Mouse (Mus musculus) lung, embryonic 14.5 days (tissue): ENCODE measurements around the gene Gm45337. TPM values are rescaled to one million over a fixed set of nuclear protein-coding genes. Genes with fewer than 3 reads are reported as not detected.
"Not testable (repeated sequence)": the region's sequence is repeated elsewhere in the genome, so short reads cannot be mapped to it uniquely, and the experiment has no call there.

Experiments used
- ATAC-seq: fragments of 200-750 bp; cut with Nextera tagmentation; 2 replicates; pipeline ENCODE4 v1.8.0; 2017; ENCODE audit warnings: mild to moderate bottlenecking, moderate TSS enrichment, moderate library complexity; ENCODE audit not compliant: insufficient read depth
- DNase-seq: peaks from one replicate; pipeline ENCODE4 v3.0.0-alpha.2; 2015
- H3K27ac ChIP-seq: fragments of 300-500 bp; sonication (generic); 2 replicates; pipeline ENCODE4 v1.5.1; 2014; ENCODE audit warnings: low read depth, mild to moderate bottlenecking, moderate library complexity
- H3K27me3 ChIP-seq: fragments of 300-500 bp; sonication (generic); 2 replicates; pipeline ENCODE4 v1.6.1; 2014; ENCODE audit warnings: low read length, control low read depth; ENCODE audit not compliant: insufficient read depth
- H3K36me3 ChIP-seq: fragments of 300-500 bp; sonication (generic); 2 replicates; pipeline ENCODE4 v1.6.1; 2014; ENCODE audit warnings: control low read depth; ENCODE audit not compliant: insufficient read depth
- H3K4me1 ChIP-seq: fragments of 300-500 bp; sonication (generic); 2 replicates; pipeline ENCODE4 v1.6.1; 2014; ENCODE audit warnings: antibody characterized with exemption, control low read depth; ENCODE audit not compliant: insufficient read depth
- H3K4me2 ChIP-seq: fragments of 300-500 bp; sonication (generic); 2 replicates; pipeline ENCODE4 v1.6.1; 2014; ENCODE audit warnings: mild to moderate bottlenecking
- H3K4me3 ChIP-seq: fragments of 300-500 bp; sonication (generic); 2 replicates; pipeline ENCODE4 v1.5.1; 2014; ENCODE audit warnings: low read depth, low read length
- H3K9ac ChIP-seq: fragments of 300-500 bp; sonication (generic); 2 replicates; pipeline ENCODE4 v1.6.1; 2014
- H3K9me3 ChIP-seq: fragments of 300-500 bp; sonication (generic); 2 replicates; pipeline ENCODE4 v1.6.1; 2016; ENCODE audit warnings: low read depth, low read length, control low read depth
- CTCF ChIP-seq: IDR thresholded peaks from 2 replicates; pipeline ENCODE4 v1.5.1; 2016; ENCODE audit warnings: antibody characterized with exemption, low read depth
- WGBS: fragments of 180-500 bp; shearing (Covaris S2); extraction: QIAGEN DNeasy Blood & Tissue Kit; methylation state at CpG from one replicate; pipeline ENCODE4 v1.1.7; 2014; 5-methylcytosine and 5-hydroxymethylcytosine counted together
- polyA plus RNA-seq: library from polyadenylated mRNA; unstranded; fragments of >200 nt; fragmentation: Nextera tagmentation; extraction: Ambion mirVana; gene quantifications from 2 replicates; pipeline ENCODE4 v1.2.1, GENCODE M21; 2014

Gene Gm45337
- polyA plus RNA-seq, 1 experiment from 2014 or later, result not detected

- Histone ChIP-seq H3K9me3 (no peaks in the 10 kb centered on the region), H3K27ac (no peak overlapping the region), H3K27me3 (no peaks in the 10 kb centered on the region), H3K9ac (no peak overlapping the region), H3K4me3 (no peak overlapping the region), H3K4me1 (no peaks in the 10 kb centered on the region), H3K4me2 (no peak overlapping the region), H3K36me3 (no peaks in the 10 kb centered on the region)
- DNase-seq (no peak), ATAC-seq (no peak)
- 35% methylated on average over 1 of the region's 1 CpGs for WGBS
- no peak for TF ChIP-seq CTCF
These were observed 3.7 kb downstream of the Gm45337 start for GRCm38 (mm10) chr7:142140696-142141095.

- not testable (repeated sequence) for ATAC-seq, H3K27ac ChIP-seq, H3K9ac ChIP-seq, H3K4me3 ChIP-seq, H3K4me2 ChIP-seq, H3K36me3 ChIP-seq, H3K27me3 ChIP-seq, DNase-seq, H3K4me1 ChIP-seq, H3K9me3 ChIP-seq
- 52% methylated on average over 2 of the region's 2 CpGs for WGBS
These were observed 8.5 kb downstream of the Gm45337 start, which contains the start of gene Gm39115 for GRCm38 (mm10) chr7:142135934-142136333. Gene Gm39115, minus strand, starts transcription at chr7:142136034.

- Histone ChIP-seq H3K36me3 (no peaks in the 10 kb centered on the region), H3K27ac (no peak overlapping the region), H3K4me3 (no peak overlapping the region), H3K9ac (no peak overlapping the region), H3K4me1 (no peaks in the 10 kb centered on the region), H3K9me3 (no peaks in the 10 kb centered on the region), H3K27me3 (no peaks in the 10 kb centered on the region), H3K4me2 (no peak overlapping the region)
- ATAC-seq (no peak), DNase-seq (peak; percentile 38)
- TF ChIP-seq CTCF, result peak; percentile 49
- 36% methylated on average over 4 of the region's 4 CpGs for WGBS
These were observed 10.0 kb downstream of the Gm45337 start for GRCm38 (mm10) chr7:142134206-142134995.

- Histone ChIP-seq H3K27me3 (no peaks in the 10 kb centered on the region), H3K9ac (no peak overlapping the region), H3K4me2 (no peak overlapping the region), H3K36me3 (no peaks in the 10 kb centered on the region), H3K4me1 (no peaks in the 10 kb centered on the region), H3K9me3 (no peaks in the 10 kb centered on the region), H3K27ac (no peak overlapping the region), H3K4me3 (no peak overlapping the region)
- no peak for ATAC-seq
- peak; percentile 4 for DNase-seq
- WGBS, result 56% methylated on average over 4 of the region's 4 CpGs
- TF ChIP-seq CTCF, result peak; percentile 44
These were observed 15.6 kb downstream of the Gm45337 start for GRCm38 (mm10) chr7:142128843-142129242.

GRCm38 (mm10) chr7:142120629-142121028 is 23.8 kb downstream of the Gm45337 start, which contains the start of gene Gm45618:
Gene Gm45618, minus strand, starts transcription at chr7:142120729.
- 75% methylated on average over 1 of the region's 1 CpGs for WGBS
- not testable (repeated sequence) for H3K9me3 ChIP-seq, H3K4me3 ChIP-seq, H3K9ac ChIP-seq, H3K4me1 ChIP-seq, ATAC-seq, DNase-seq, H3K36me3 ChIP-seq, H3K27ac ChIP-seq, H3K27me3 ChIP-seq, H3K4me2 ChIP-seq

GRCm38 (mm10) chr7:142119632-142120031 is 24.8 kb downstream of the Gm45337 start:
- Histone ChIP-seq H3K27ac (no peak overlapping the region), H3K27me3 (no peaks in the 10 kb centered on the region), H3K36me3 (no peaks in the 10 kb centered on the region), H3K4me1 (no peaks in the 10 kb centered on the region), H3K9me3 (no peaks in the 10 kb centered on the region), H3K4me3 (no peak overlapping the region), H3K4me2 (no peak overlapping the region), H3K9ac (no peak overlapping the region)
- ATAC-seq (no peak), DNase-seq (peak; percentile 31)
- 10% methylated on average over 5 of the region's 5 CpGs for WGBS
- TF ChIP-seq CTCF, result peak; percentile 56

GRCm38 (mm10) chr7:142104747-142105146 is 39.7 kb downstream of the Gm45337 start:
- Histone ChIP-seq H3K27ac (no peak overlapping the region), H3K36me3 (no peaks in the 10 kb centered on the region), H3K4me2 (no peak overlapping the region), H3K4me1 (no peaks in the 10 kb centered on the region), H3K27me3 (no peaks in the 10 kb centered on the region), H3K4me3 (no peak overlapping the region), H3K9ac (no peak overlapping the region), H3K9me3 (no peaks in the 10 kb centered on the region)
- no peak for ATAC-seq
- no peak for DNase-seq
- TF ChIP-seq CTCF, result no peak
- 47% methylated on average over 5 of the region's 5 CpGs for WGBS
